Mouse (Mus musculus) adrenal gland, adult 18-20 months (tissue): Measurements from ENCODE around the gene Lat. TPM values are rescaled to one million over a fixed set of nuclear protein-coding genes. Genes with fewer than 3 reads are reported as not detected.

Source experiments
- DNase-seq, 2 experiments: peaks; one replicate each; pipeline ENCODE4 v3.0.0; 2021 to 2022; ENCODE audit warnings: low spot score in 2 of 2
- total RNA-seq, 2 experiments: library from RNA; stranded (reverse); gene quantifications; 1 replicate in 1 of 2; 2 replicates in 1 of 2; pipeline ENCODE4 v1.2.3; 2021

The Lat gene
- total RNA-seq, 2 experiments from 2014 or later, result 0.70 to 1.4 TPM

DNA sequence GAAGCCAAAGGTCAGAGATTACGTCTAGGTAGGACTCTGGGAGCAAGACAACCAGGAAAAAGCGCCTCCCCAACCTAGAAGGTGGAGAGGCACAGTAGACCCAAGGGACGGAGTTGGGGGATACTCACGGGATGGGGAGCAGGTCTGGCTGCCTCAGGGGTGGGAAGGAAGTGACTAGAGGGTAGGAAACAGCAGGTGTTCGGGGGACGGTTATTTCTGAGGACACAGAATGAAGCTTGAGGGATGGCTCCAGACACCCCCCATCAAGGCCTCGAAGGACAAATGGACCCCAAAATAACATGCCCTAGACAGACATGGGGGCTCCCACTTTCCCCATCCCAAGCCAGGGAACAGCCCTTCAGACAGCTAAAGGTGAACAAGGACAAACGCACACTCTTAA, 1.0 kb downstream of the Lat start:
- no peak for DNase-seq

- DNase-seq, result no peak
Observed at GRCm38 (mm10) chr7:126367636-126368035, 1.7 kb downstream of the Lat start.

- no peak for DNase-seq
Observed at GRCm38 (mm10) chr7:126363038-126363437, 6.3 kb downstream of the Lat start.

DNA sequence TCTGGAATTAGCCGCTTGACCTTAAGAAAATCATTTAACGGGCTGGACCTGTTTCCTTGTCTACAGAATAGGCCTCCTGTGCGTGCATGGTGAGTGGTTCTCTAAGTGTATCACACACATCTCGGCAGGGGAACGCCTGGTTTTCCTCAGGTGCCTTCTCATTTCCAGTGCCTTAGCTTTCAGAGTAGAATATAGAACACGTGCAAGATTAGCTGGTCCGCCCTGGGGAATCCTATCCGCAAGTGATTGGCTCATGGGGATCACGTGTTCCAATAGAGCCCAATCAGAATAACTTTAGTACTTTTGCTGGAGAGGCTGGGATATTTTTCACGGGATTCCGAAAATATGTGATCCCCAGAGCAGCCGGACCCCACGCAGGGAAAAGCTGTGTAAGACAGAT, 10.3 kb downstream of the Lat start:
- no peak for DNase-seq

DNA sequence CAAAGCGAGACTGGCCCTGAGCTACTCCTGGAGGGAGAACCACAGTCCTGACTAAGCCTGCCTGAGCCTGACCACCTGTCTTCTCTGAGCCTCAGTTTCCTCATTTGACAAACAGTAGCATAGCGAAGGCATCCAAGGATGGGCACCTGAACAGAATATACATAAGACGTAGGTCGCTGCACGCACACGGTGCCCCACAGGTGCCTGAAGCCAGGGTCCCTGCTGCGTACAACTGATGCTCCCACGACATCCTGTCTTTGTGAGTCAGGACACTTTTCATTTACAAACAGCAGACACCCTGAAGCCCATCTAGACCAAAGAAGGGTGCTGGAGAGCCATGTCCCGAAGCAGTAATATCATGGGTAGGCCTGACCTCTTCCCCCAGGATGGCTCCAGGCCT, 11.0 kb downstream of the Lat start:
- DNase-seq, result no peak

GRCm38 (mm10) chr7:126357838-126358237, 11.5 kb downstream of the Lat start:
- DNase-seq, result no peak

GRCm38 (mm10) chr7:126356793-126357591, 12.4 kb downstream of the Lat start:
- DNase-seq, result no peak

DNA sequence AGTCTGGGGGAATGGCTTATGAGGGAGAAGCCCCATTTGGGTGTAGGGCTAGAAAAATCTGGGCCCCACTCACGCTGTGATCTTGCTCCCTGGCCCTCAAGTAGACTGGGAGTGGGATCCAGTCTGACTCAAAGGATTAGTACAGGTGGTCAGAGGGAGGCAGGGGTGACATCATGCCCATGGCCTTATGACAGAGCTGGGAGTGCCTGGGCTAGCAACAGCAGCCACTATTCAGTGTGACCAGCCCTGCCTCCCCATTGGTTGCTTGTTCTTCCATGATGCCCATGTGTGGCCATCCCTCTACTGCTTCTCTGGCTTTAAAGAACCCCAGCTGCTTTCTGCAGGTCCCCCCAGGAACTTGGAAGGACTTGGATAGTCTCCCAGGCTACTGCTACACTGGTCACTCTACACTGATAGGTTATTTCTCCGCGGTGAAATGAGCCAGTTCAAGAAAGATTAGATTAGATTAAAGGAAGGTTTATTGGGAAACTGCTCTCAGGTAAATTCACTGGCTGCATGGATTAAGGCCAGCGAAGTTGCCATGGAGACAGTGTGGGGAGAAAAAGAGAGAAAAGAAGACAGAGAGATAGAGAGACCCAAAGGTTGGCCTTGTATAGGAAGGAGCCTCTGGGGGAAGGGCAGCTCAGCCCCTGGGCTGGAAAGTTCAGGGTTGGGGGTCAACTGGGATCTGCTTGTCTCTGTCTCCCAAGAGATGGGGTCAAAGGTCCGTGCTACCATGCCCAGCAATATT, 13.3 kb downstream of the Lat start:
- no peak for DNase-seq

GRCm38 (mm10) chr7:126354738-126355614, 14.4 kb downstream of the Lat start:
- DNase-seq, result no peak

- DNase-seq, result no peak
Observed at GRCm38 (mm10) chr7:126353994-126354365, 15.4 kb downstream of the Lat start.

- no peak for DNase-seq
Observed at GRCm38 (mm10) chr7:126353251-126353993, 15.9 kb downstream of the Lat start.

GRCm38 (mm10) chr7:126351419-126351951, 17.9 kb downstream of the Lat start:
- DNase-seq, result no peak

DNA sequence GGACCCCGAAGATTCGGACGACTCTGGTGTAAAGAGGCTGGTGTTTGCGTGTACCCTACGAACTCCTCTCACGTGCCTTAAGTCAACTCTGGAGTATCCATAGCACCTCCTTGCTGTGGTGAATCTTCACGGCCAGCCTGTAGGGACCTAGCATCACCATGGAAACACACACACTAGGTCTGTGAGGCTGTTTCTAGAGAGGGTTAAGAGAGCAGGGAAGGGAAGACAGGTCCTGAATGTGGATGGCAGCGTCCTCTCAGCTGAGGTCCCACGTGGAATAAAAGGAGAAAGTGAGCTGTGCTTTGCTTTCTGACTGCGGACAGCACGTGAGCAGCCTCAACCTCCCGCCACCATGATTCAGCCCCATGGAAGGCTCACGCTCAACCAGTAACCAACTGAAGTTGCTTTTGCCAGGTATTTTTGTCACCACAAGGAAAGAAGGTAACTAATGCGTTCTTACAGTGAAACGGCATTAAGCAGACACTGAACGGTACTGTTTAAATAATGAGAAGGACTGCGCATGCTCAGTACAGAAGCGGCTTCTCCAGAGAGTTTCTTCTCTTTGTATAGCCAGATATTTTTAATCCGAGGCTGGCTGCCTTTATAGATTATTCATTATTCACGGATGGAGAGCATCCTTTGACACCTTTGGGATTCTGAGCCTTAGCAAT, 18.5 kb downstream of the Lat start:
- DNase-seq, result no peak

GRCm38 (mm10) chr7:126348293-126348692, 21.1 kb downstream of the Lat start:
- no peak for DNase-seq

- DNase-seq, result no peak
Observed at GRCm38 (mm10) chr7:126347098-126347497, 22.3 kb downstream of the Lat start.

GRCm38 (mm10) chr7:126345969-126346368, 23.4 kb downstream of the Lat start:
- no peak for DNase-seq

- DNase-seq, result no peak
Observed at GRCm38 (mm10) chr7:126345557-126345956, 23.8 kb downstream of the Lat start.

DNA sequence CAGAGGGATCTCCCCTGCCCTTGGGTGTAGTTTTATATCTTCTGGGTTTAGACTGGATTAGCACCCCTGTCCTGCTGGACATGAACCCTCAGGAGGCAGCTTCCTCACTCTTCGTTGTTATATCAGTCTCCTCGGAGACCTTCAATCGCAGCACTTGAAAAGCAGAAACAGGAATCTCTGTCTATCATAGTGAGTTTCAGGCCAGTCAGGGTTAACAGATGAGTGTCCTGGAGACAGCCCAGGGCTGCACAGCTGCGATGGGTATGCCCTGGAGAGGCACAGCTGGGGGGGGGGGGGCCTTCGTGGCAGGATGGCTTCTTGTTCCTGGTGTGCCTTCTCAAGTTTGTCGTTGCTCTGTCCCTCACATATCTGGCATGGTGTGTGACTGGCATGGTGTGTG, 28.5 kb downstream of the Lat start:
- DNase-seq, result no peak

- DNase-seq, result no peak
Observed at GRCm38 (mm10) chr7:126340206-126340618, 29.2 kb downstream of the Lat start.

DNA sequence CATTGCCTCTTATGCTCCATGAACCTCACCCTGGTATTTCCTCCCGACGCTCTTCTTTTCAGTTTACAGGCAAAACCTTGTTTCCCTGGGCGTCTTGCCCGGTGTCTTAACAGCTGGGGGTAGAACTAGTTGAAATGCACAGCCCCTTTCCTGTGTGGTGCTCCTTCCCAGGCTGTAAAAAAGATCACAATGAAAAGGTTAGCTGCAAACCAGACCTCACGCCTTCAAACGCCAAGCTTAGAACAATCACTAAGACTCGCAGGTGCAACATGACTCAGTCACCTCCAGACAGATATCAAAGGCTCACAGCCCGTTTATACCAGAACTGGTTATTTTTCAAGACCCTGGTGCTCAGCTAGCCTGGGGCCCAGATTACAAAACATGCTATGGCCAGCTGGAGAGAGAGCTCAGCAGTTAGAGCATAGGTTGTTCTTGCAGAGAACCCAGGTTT, 29.8 kb downstream of the Lat start:
- no peak for DNase-seq
